Mouse (Mus musculus): ENCODE results near the gene Brip1.

- TF ChIP-seq CTCF (conservative IDR thresholded peaks at IDR 0.05; ENCODE audit: insufficient read depth, insufficient read length, low read depth, low read length), result no peak
- no peak for TF ChIP-seq POLR2A (IDR thresholded peaks at IDR 0.05; ENCODE audit: low read depth, low read length)
These were observed 1.3 kb downstream of the Brip1 start for GRCm38 (mm10) chr11:86199733-86200132.
